Mouse (Mus musculus): Measurements from ENCODE around the gene Tmcc3.
"Not testable (repeated sequence)": the region's sequence is repeated elsewhere in the genome, so short reads cannot be mapped to it uniquely, and the experiment has no call there.

The Tmcc3 gene

GRCm38 (mm10) chr10:94520306-94521106 lies 208.8 kb downstream of the Tmcc3 start:
- DNase-seq: no peak

GRCm38 (mm10) chr10:94521107-94521401 lies 209.3 kb downstream of the Tmcc3 start:
- DNase-seq: no peak

GRCm38 (mm10) chr10:94521776-94522175 lies 210.0 kb downstream of the Tmcc3 start:
- DNase-seq: no peak

GRCm38 (mm10) chr10:94523297-94523696 lies 211.5 kb downstream of the Tmcc3 start:
- no peak for DNase-seq

GRCm38 (mm10) chr10:94523711-94524156 lies 212.0 kb downstream of the Tmcc3 start:
- DNase-seq: no peak

GRCm38 (mm10) chr10:94524966-94525365 lies 213.2 kb downstream of the Tmcc3 start:
- no peak for DNase-seq

GRCm38 (mm10) chr10:94525784-94526183 lies 214.0 kb downstream of the Tmcc3 start:
- no peak for DNase-seq

- no peak for DNase-seq
Observed at GRCm38 (mm10) chr10:94526834-94527233, 215.1 kb downstream of the Tmcc3 start.

GRCm38 (mm10) chr10:94527248-94527647 lies 215.5 kb downstream of the Tmcc3 start:
- DNase-seq: no peak

- no peak for DNase-seq
Observed at GRCm38 (mm10) chr10:94530079-94530478, 218.3 kb downstream of the Tmcc3 start.

- DNase-seq: no peak
Observed at GRCm38 (mm10) chr10:94531482-94531881, 219.7 kb downstream of the Tmcc3 start.

GRCm38 (mm10) chr10:94533081-94533724 lies 221.5 kb downstream of the Tmcc3 start:
- no peak for DNase-seq

- DNase-seq: not testable (repeated sequence)
Observed at GRCm38 (mm10) chr10:94538623-94539022, 226.9 kb downstream of the Tmcc3 start.

- no peak for DNase-seq
Observed at GRCm38 (mm10) chr10:94540241-94540640, 228.5 kb downstream of the Tmcc3 start.

GRCm38 (mm10) chr10:94543956-94544355 lies 232.2 kb downstream of the Tmcc3 start:
- no peak for DNase-seq

- DNase-seq: no peak
Observed at GRCm38 (mm10) chr10:94544803-94545202, 233.1 kb downstream of the Tmcc3 start.

- peak; percentile 41 for DNase-seq
Observed at GRCm38 (mm10) chr10:94545259-94546019, 233.7 kb downstream of the Tmcc3 start.

GRCm38 (mm10) chr10:94546617-94547016 lies 234.9 kb downstream of the Tmcc3 start:
- peak; percentile 83 for DNase-seq

- DNase-seq: peak; percentile 39
Observed at GRCm38 (mm10) chr10:94549511-94550232, 237.9 kb downstream of the Tmcc3 start.

GRCm38 (mm10) chr10:94550649-94551048 lies 238.9 kb downstream of the Tmcc3 start:
- DNase-seq: no peak

GRCm38 (mm10) chr10:94551065-94551464 lies 239.3 kb downstream of the Tmcc3 start:
- DNase-seq: no peak

GRCm38 (mm10) chr10:94551511-94551910 lies 239.8 kb downstream of the Tmcc3 start:
- DNase-seq: no peak

GRCm38 (mm10) chr10:94551924-94552523 lies 240.3 kb downstream of the Tmcc3 start:
- DNase-seq: no peak
